Mouse (Mus musculus) brain, embryonic 18.5 days (tissue): ENCODE results near the gene Asb14.

Source experiments
- DNase-seq: peaks from one replicate; pipeline ENCODE4 v3.0.0-alpha.2; 2012; ENCODE audit warnings: low read depth, low spot score

Asb14 gene

DNA sequence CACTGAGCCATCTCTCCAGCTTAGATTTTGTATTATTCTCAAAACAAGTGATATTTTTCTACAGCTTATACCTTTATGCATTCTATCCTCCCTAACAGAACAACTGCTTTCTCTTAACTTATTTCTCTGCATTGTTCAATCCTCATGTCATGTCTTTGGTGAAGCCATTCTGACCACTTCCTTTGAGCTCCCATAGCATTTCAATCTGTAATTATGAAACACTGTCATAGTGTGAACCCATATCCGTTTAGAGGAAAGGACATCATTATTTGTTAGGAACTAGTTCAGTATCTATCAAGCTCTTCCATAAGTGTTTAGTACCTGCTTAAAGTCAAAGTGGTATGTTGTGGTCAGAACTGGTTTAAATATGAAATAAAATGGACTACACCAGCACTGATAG is 66.2 kb downstream of the Asb14 start:
- DNase-seq: no peak
